Mouse (Mus musculus): ENCODE results near the gene Adprh.
A peak's percentile ranks its signal among the peaks of the same experiment; 100 is the strongest.

Gene Adprh

DNA sequence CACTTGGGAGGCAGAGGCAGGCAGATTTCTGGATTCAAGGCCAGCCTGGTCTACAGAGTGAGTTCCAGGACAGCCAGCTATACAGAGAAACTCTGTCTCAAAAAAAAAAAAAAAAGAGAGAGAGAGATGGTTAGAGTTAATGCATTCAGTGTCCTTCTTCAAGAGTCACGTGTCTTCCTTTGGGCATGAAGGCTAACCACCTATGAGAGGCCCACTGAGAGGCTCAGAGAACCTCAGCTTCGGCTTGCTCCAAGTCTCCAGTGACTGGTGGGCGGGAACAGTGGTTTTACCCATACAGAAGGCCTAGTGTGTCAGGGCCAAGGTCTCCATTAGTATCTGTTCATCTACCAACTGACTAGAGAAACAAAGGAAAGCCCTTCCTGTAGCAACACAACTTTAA is 53.4 kb downstream of the Adprh start:
- DNase-seq (ENCODE audit: low read depth, low spot score): no peak

GRCm38 (mm10) chr16:38398266-38398665 is 54.2 kb downstream of the Adprh start:
- no peak for DNase-seq (ENCODE audit: low read depth, low spot score)

GRCm38 (mm10) chr16:38396155-38396554 is 56.3 kb downstream of the Adprh start:
- peak; percentile 44 for DNase-seq (ENCODE audit: low read depth, low spot score)

DNA sequence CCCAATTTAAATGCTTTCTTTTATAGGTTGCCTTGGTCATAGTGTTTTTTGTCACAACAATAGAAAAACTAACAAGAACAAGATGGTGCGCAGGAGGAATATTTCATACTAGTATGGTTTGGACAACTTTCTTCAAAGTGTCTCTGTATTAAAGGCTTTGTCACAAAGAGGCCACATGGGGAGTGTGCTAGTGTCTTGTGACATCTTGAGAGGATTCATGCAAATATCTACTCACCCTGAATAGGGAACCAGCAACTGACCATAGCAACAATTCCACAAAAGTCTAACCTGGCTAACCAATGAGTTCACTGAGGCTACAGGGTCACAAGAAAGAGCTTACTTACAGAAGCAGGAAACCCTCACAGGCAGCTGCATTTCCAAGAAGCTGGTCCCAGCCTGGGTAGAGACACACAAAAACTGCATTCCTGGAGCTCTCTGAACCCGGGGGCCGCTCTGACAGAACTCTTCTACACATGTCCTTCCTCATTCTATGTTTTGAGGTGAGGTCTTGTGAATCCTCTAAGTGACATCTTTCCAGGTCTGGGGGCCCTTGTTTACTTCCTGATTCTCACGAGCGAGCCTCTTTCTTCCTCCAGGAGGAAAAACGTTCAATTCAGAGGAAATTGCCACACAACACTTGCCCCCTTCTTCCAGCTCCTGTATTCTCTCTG is 57.3 kb downstream of the Adprh start:
- DNase-seq (ENCODE audit: low read depth, low spot score): peak; percentile 53

DNA sequence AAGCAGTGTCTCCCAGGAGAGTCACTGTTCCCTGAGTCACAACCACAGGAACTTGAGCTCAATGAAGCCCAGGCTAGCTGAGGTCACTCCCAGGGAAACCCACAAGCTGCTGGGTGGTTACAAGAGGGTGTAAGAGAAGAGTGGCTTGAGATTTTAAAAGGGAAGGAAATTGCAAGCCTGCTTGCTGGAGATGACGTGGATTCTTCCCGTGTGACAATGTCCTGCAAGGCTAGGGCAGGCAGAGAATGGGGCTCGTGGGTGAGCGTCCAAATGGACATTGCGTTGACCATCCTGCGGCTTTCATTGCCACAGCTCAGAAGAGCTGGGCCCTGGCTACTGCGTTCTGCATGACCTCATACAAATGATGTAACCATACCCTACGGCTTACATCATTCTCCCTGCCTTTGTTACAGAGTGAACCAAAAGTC is 58.3 kb downstream of the Adprh start:
- no peak for DNase-seq (ENCODE audit: low read depth, low spot score)
